Mouse (Mus musculus) ES-E14 (cell line): ENCODE results near the gene Erc2.

Experiments used
- HCFC1 ChIP-seq: IDR thresholded peaks from 2 replicates; pipeline ENCODE4 v1.6.1; 2012; ENCODE audit warnings: low read length, inconsistent platforms, borderline replicate concordance; ENCODE audit not compliant: insufficient read depth
- MAFK ChIP-seq: IDR thresholded peaks from 2 replicates; pipeline ENCODE4 v1.6.1; 2014; ENCODE audit warnings: mild to moderate bottlenecking, low read depth, low read length, inconsistent platforms; ENCODE audit not compliant: insufficient read depth
- ZC3H11A ChIP-seq: IDR thresholded peaks from 2 replicates; pipeline ENCODE4 v1.6.1; 2012; ENCODE audit warnings: low read depth, mild to moderate bottlenecking, inconsistent platforms, low read length, borderline replicate concordance

- no peak for TF ChIP-seq ZC3H11A
- no peak for TF ChIP-seq MAFK
- no peak for TF ChIP-seq HCFC1
Observed at GRCm38 (mm10) chr14:27789066-27789898, 167.1 kb downstream of the Erc2 start.
